Mouse (Mus musculus) ES-Bruce4 (cell line): ENCODE results near the gene Klf8. TPM values are rescaled to one million over a fixed set of nuclear protein-coding genes. Genes with fewer than 3 reads are reported as not detected.

Experiments
- H3K27ac ChIP-seq: 2 replicates; pipeline ENCODE4 v1.5.1; 2012; ENCODE audit warnings: low read length, inconsistent platforms; ENCODE audit not compliant: insufficient read depth
- H3K27me3 ChIP-seq: 2 replicates; pipeline ENCODE4 v1.6.1; 2012; ENCODE audit warnings: mild to moderate bottlenecking, low read length, inconsistent platforms; ENCODE audit not compliant: control insufficient read depth, poor library complexity, insufficient read depth, severe bottlenecking
- H3K36me3 ChIP-seq: 2 replicates; pipeline ENCODE4 v1.6.1; 2012; ENCODE audit warnings: inconsistent platforms, mild to moderate bottlenecking, low read length, moderate library complexity; ENCODE audit not compliant: control insufficient read depth, poor library complexity, insufficient read depth, severe bottlenecking
- H3K4me1 ChIP-seq: one replicate; pipeline ENCODE4 v1.8.1; 2011; ENCODE audit warnings: low read length; ENCODE audit not compliant: control insufficient read depth, insufficient read depth
- H3K4me3 ChIP-seq: 2 replicates; pipeline ENCODE4 v1.5.1; 2011; ENCODE audit warnings: low read depth, mild to moderate bottlenecking, low read length
- H3K9ac ChIP-seq: 2 replicates; pipeline ENCODE4 v1.6.1; 2012; ENCODE audit warnings: low read depth, mild to moderate bottlenecking, inconsistent platforms; ENCODE audit not compliant: poor library complexity, severe bottlenecking
- H3K9me3 ChIP-seq: replicated peaks from 2 replicates; pipeline ENCODE4 v1.6.1; 2012; ENCODE audit warnings: mild to moderate bottlenecking, low read length, inconsistent platforms; ENCODE audit not compliant: control insufficient read depth, poor library complexity, insufficient read depth, severe bottlenecking
- CTCF ChIP-seq: IDR thresholded peaks from one replicate; pipeline ENCODE4 v1.8.1; 2011; ENCODE audit warnings: low read depth, low read length
- EP300 ChIP-seq: IDR thresholded peaks from 2 replicates; pipeline ENCODE4 v1.6.1; 2011; ENCODE audit warnings: low read depth, low read length; ENCODE audit not compliant: insufficient read depth
- POLR2A ChIP-seq: IDR thresholded peaks from one replicate; pipeline ENCODE4 v1.8.1; 2011; ENCODE audit warnings: low read length; ENCODE audit not compliant: insufficient read depth
- polyA plus RNA-seq: library from polyadenylated mRNA; stranded (reverse); fragments of >200 nt; gene quantifications from 2 replicates; pipeline ENCODE4 v1.2.4, GENCODE M21; 2011; ENCODE audit warnings: low read depth; ENCODE audit not compliant: missing spikeins, insufficient read depth, insufficient read length

The Klf8 gene
- polyA plus RNA-seq, 1 experiment, result 8.6 TPM

DNA sequence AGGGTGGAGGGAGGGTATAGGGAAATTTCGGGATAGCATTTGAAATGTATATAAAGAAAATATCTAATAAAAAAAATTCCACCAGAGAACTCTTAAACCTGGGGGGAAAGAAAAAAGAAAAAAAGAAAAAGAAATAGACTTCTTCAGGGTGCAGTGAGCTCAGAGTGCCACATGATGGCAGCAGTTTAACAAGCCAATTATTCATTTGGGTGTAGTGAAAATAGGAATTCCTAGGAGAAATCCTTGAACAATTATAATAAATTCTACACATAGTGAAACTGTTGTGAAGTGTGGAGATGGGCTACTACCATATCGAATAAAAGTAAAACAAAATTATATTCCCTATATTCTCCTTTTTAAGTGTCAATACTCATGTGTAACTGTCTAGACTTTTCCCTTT lies 152.0 kb downstream of the Klf8 start:
- Histone ChIP-seq H3K4me1 (no peaks in the 10 kb centered on the region), H3K27ac (no peak overlapping the region)
- TF ChIP-seq CTCF, result no peak
- TF ChIP-seq EP300, result no peak
- TF ChIP-seq POLR2A, result no peak

DNA sequence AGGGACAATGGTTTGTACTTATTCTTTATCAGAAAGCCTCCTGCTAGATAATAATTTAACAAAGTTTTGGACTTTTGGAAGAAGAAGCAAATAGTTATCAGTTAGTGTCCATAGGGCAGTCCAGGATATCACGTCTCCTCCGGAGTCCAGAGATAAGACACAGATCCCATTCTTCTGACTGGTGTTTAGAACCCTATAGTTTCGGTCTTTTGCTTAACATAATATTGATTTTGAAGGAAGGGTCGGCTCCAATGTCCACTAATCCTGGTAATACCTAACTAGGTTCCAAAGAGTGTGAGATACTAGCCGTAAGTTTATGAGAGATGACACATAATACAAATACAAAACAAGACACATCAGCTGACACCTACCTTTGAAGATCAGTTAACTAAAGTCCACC lies 179.8 kb downstream of the Klf8 start:
- Histone ChIP-seq H3K27me3 (no peaks in the 10 kb centered on the region), H3K9me3 (no peaks in the 10 kb centered on the region), H3K4me1 (no peaks in the 10 kb centered on the region), H3K36me3 (no peaks in the 10 kb centered on the region), H3K4me3 (no peak overlapping the region), H3K9ac (no peak overlapping the region), H3K27ac (no peak overlapping the region)
- no peak for TF ChIP-seq CTCF
- no peak for TF ChIP-seq POLR2A
- no peak for TF ChIP-seq EP300

More for the DNA sequence above, 152.0 kb downstream of the Klf8 start:
- H3K4me3 ChIP-seq, result no peak overlapping the region
- no peaks in the 10 kb centered on the region for H3K9me3 ChIP-seq
- no peaks in the 10 kb centered on the region for H3K36me3 ChIP-seq
- no peaks in the 10 kb centered on the region for H3K27me3 ChIP-seq
- H3K9ac ChIP-seq, result no peak overlapping the region

DNA sequence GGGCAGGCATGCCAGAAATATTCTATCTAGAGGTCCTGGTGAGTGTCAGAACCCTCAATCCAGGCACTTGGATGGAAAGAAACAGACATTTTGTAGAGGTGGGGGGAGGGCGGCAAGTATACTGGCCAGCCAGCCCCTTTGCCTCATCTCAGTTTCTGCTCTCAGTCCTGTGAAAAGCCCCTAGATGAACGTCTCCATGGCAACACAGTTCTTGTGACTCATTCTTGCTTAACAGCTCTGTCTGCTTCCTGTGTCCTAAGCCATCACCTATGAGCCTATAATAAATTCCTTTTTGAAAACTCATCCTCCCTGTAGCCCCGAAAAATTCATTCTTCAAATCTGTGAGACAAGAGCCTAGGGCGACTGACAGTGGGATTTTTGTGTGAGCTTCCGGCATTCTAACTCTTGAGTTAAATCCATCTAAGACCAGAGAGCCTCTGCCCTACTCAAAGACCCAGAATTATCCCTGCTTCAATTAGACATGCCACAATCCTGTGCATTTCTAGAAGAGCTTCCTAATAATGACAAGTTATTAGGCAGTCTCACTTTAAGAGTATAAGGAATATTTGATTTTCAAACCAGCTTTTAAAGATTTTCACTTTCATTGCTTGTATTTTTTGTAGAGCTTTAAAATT lies 196.5 kb downstream of the Klf8 start:
- no peaks in the 10 kb centered on the region for H3K4me1 ChIP-seq
- H3K9ac ChIP-seq, result no peak overlapping the region
- no peaks in the 10 kb centered on the region for H3K9me3 ChIP-seq
- no peaks in the 10 kb centered on the region for H3K36me3 ChIP-seq
- H3K27me3 ChIP-seq, result no peaks in the 10 kb centered on the region
- no peak for TF ChIP-seq EP300
- no peak for TF ChIP-seq POLR2A
- TF ChIP-seq CTCF, result no peak
- no peak overlapping the region for H3K4me3 ChIP-seq
- H3K27ac ChIP-seq, result no peak overlapping the region

DNA sequence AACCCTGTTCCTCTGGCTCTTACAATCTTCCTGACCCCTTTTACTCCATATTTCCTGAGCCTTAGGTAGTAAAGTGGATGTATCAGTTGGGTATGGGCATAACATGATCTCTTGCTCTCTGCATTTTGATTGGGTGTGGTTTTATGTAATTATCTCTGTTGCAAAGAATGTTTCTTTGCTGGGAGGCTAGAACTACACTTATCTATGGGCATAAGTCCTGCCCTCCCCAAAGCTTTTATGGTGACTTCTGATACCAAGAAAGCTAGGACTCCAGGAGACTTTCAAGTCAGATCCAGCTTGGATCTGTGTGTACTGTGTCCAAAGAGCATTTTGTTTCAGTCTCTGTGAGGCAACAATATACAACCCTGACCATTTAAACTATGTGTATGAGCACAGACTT lies 202.3 kb downstream of the Klf8 start:
- no peaks in the 10 kb centered on the region for H3K9me3 ChIP-seq
- no peak overlapping the region for H3K4me3 ChIP-seq
- TF ChIP-seq EP300 (no peak), POLR2A (no peak), CTCF (no peak)
- H3K9ac ChIP-seq, result no peak overlapping the region
- H3K27me3 ChIP-seq, result no peaks in the 10 kb centered on the region
- H3K36me3 ChIP-seq, result no peaks in the 10 kb centered on the region
- no peak overlapping the region for H3K27ac ChIP-seq
- no peaks in the 10 kb centered on the region for H3K4me1 ChIP-seq

DNA sequence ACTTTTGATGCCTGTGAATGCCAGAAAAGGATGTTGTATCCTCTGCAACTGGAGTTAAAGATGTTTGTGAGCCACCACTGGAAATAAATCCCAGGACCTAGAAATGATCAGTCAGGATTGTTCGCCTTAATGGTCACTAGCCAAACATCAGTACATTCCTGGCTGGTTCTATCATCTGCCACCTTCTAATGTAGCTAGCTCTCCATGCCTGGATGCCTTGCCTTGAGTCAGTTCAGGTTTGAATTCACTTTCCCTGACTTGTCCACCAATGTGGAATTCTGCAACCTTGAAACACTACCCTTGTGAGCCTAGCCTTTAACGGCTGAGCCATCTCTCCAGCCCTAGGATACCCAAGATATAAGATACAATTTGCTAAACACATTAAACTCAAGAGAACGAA lies 202.8 kb downstream of the Klf8 start:
- H3K9ac ChIP-seq, result no peak overlapping the region
- no peaks in the 10 kb centered on the region for H3K4me1 ChIP-seq
- no peaks in the 10 kb centered on the region for H3K9me3 ChIP-seq
- H3K4me3 ChIP-seq, result no peak overlapping the region
- H3K36me3 ChIP-seq, result no peaks in the 10 kb centered on the region
- H3K27me3 ChIP-seq, result no peaks in the 10 kb centered on the region
- no peak overlapping the region for H3K27ac ChIP-seq
- TF ChIP-seq EP300, result no peak
- TF ChIP-seq CTCF, result no peak
- no peak for TF ChIP-seq POLR2A

Other genes with a start within 250 kb of the Klf8 start
- gene Usp51, start 231.0 kb upstream of the Klf8 start, polyA plus RNA-seq, result 1.1 and 1.2 TPM in 2 replicates
- gene Mageh1, start 199.9 kb upstream of the Klf8 start, polyA plus RNA-seq, result 5.6 and 6.2 TPM in 2 replicates
- 1.2 and 1.7 TPM in 2 replicates for gene Foxr2, start 118.7 kb upstream of the Klf8 start, polyA plus RNA-seq
- gene Rragb, start 97.5 kb upstream of the Klf8 start, polyA plus RNA-seq, result 18.9 and 21.6 TPM in 2 replicates